Mouse (Mus musculus) liver, embryonic 16.5 days (tissue): ENCODE data around the gene Gna15. TPM values are rescaled to one million over a fixed set of nuclear protein-coding genes. Genes with fewer than 3 reads are reported as not detected.

Source experiments
- ATAC-seq: fragments of 200-750 bp; cut with Nextera tagmentation; 2 replicates; pipeline ENCODE4 v1.8.0; 2017; ENCODE audit warnings: low read depth, mild to moderate bottlenecking, moderate number of reproducible peaks, moderate library complexity
- H3K27ac ChIP-seq: fragments of 300-500 bp; sonication (generic); 2 replicates; pipeline ENCODE4 v1.5.1; 2014; ENCODE audit warnings: mild to moderate bottlenecking, low read length
- H3K27me3 ChIP-seq: fragments of 300-500 bp; sonication (generic); 2 replicates; pipeline ENCODE4 v1.6.1; 2014; ENCODE audit warnings: low read depth, low read length, mixed read lengths; ENCODE audit not compliant: control insufficient read depth, insufficient read depth
- H3K36me3 ChIP-seq: fragments of 300-500 bp; sonication (generic); 2 replicates; pipeline ENCODE4 v1.6.1; 2014; ENCODE audit warnings: mild to moderate bottlenecking; ENCODE audit not compliant: control insufficient read depth, insufficient read depth
- H3K4me1 ChIP-seq: fragments of 300-500 bp; sonication (generic); 2 replicates; pipeline ENCODE4 v1.6.1; 2014; ENCODE audit warnings: low read depth, low read length, mixed read lengths; ENCODE audit not compliant: control insufficient read depth
- H3K4me2 ChIP-seq: fragments of 300-500 bp; sonication (generic); 2 replicates; pipeline ENCODE4 v1.6.1; 2014; ENCODE audit warnings: low read depth, low read length, mixed read lengths
- H3K4me3 ChIP-seq: fragments of 300-500 bp; sonication (generic); 2 replicates; pipeline ENCODE4 v1.5.1; 2014; ENCODE audit warnings: low read depth, mild to moderate bottlenecking, low read length
- H3K9ac ChIP-seq: fragments of 300-500 bp; sonication (generic); 2 replicates; pipeline ENCODE4 v1.6.1; 2014; ENCODE audit warnings: low read depth, low read length
- H3K9me3 ChIP-seq: fragments of 300-500 bp; sonication (generic); replicated peaks from 2 replicates; pipeline ENCODE4 v1.6.1; 2016; ENCODE audit warnings: low read length; ENCODE audit not compliant: control insufficient read depth
- WGBS: fragments of 180-500 bp; shearing (Covaris S2); extraction: QIAGEN DNeasy Blood & Tissue Kit; methylation state at CpG from one replicate; pipeline ENCODE4 v1.1.7; 2014; ENCODE audit not compliant: insufficient replicate concordance; 5-methylcytosine and 5-hydroxymethylcytosine counted together
- polyA plus RNA-seq: library from polyadenylated mRNA; unstranded; fragments of >200 nt; fragmentation: Nextera tagmentation; extraction: Ambion mirVana; gene quantifications from 2 replicates; pipeline ENCODE4 v1.2.1, GENCODE M21; 2015

Gene Gna15
- polyA plus RNA-seq, 1 experiment from 2014 or later, result 4.4 TPM

- no peak for ATAC-seq
- Histone ChIP-seq H3K9me3 (no peaks in the 10 kb centered on the region), H3K4me1 (peaks cover 27% of the 10 kb centered on the region), H3K36me3 (no peaks in the 10 kb centered on the region), H3K4me3 (no peak overlapping the region), H3K9ac (no peak overlapping the region), H3K4me2 (no peak overlapping the region), H3K27ac (no peak overlapping the region), H3K27me3 (no peaks in the 10 kb centered on the region)
- 56% methylated on average over 1 of the region's 1 CpGs for WGBS
Observed at GRCm38 (mm10) chr10:81557491-81557890, 33.5 kb upstream of the Gna15 start.

GRCm38 (mm10) chr10:81556282-81556681, 32.3 kb upstream of the Gna15 start:
- no peak for ATAC-seq
- H3K9ac ChIP-seq, result no peak overlapping the region
- WGBS, result 60% methylated on average over 3 of the region's 3 CpGs
- no peaks in the 10 kb centered on the region for H3K36me3 ChIP-seq
- H3K4me2 ChIP-seq, result no peak overlapping the region
- H3K27me3 ChIP-seq, result no peaks in the 10 kb centered on the region
- no peaks in the 10 kb centered on the region for H3K9me3 ChIP-seq
- H3K27ac ChIP-seq, result no peak overlapping the region
- H3K4me1 ChIP-seq, result peaks cover 25% of the 10 kb centered on the region
- no peak overlapping the region for H3K4me3 ChIP-seq

DNA sequence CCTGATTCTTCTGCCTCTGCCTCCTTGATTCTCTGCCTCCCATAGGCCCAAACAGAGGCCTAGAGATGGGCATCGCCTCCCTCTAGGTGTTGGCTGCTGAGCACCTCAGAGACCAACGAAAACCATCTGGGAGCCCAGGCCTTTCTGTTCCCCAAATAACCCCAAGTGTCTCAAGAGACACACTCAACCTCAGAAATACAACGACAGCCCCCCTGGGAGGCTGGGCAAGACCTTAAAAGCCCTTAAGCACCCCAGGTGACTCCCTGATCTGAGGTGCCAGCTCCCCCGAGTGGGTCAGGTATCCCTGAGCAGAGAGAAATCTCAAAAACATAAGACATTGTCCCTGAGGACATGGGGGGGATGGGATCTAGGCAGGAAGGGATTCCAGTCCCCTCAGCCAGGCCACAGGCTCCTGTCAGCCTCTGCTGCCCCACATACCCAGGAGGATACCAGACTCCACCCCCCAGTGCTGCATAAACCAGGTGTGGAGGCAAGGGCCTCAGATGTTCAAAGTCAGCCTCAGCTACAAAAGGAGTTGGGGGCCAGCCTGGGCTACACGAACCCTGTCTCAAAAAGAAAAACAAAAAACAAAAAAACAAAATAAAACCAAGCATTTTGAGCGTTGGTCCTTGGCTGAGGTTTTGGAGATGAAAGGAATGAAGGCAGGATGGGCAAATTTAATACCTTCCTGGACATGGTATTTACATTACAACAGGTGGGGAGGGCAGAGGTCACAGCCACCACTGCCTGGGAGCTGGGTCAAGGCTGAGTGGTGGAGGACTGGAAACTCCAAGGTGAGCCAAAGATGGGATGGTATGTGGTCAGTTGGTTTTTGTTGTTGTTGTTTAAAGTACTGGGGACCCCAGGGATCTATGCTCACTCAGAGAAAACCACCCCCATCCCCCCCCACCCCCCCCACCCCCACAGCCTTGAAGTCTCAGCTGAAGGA, 30.1 kb upstream of the Gna15 start:
- WGBS, result 68% methylated on average over 6 of the region's 6 CpGs

DNA sequence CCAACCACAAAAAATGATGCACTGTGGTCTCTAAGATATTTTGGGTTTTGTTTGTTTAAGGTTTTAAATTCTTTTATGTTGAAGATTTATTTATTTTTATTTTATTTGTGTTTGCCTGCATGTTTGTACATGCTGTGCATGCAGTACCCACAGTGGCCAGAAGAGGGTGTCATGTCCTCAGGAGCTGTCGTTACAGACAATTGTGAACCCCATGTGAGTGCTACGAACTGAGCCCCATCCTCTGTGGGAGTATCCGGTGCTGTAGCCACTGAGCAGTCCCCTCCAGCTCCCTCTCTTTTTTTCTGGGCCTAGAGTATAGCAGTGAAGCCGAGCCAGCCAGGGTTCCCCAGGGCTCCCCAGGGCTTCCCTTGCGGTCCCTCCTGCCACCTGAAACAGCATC, 29.2 kb upstream of the Gna15 start:
- Histone ChIP-seq H3K4me3 (no peak overlapping the region), H3K9ac (no peak overlapping the region), H3K9me3 (no peaks in the 10 kb centered on the region), H3K4me2 (no peak overlapping the region), H3K27ac (no peak overlapping the region), H3K27me3 (no peaks in the 10 kb centered on the region), H3K4me1 (peaks cover 9% of the 10 kb centered on the region), H3K36me3 (no peaks in the 10 kb centered on the region)
- ATAC-seq, result no peak
- WGBS, result 74% methylated on average over 5 of the region's 5 CpGs

More for the DNA sequence above, 30.1 kb upstream of the Gna15 start:
- Histone ChIP-seq H3K4me1 (peaks cover 13% of the 10 kb centered on the region), H3K9ac (no peak overlapping the region), H3K4me2 (no peak overlapping the region), H3K4me3 (no peak overlapping the region), H3K27ac (no peak overlapping the region), H3K27me3 (no peaks in the 10 kb centered on the region), H3K36me3 (no peaks in the 10 kb centered on the region), H3K9me3 (no peaks in the 10 kb centered on the region)
- no peak for ATAC-seq

DNA sequence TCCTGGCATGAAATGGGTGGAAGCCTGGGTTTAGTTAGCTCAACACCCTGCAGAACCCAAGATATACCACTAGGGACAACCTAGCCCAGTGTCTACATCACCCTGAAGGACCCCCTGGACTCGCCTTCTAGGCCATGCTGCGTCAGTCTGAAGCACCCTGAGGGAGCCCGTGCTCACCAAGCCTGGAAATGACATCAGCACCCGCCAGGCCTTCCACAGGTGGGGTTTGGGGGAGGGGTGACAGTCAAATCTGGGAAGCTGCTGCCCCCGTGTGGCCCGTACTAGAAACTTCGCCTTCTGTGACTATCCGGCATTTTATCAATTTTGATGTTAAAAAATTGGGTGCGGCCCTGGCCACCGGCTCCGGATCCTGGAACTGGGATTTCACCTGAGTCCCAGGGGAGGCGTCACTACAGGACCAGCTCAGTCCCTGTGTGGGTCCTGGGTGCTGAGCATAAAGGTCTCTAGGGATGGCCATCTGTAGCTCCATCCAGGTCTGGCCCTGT, 27.6 kb upstream of the Gna15 start:
- no peaks in the 10 kb centered on the region for H3K9me3 ChIP-seq
- peak overlapping the region; percentile 32; the same call in 1 of the 2 replicates for H3K9ac ChIP-seq
- peak; percentile 76 for ATAC-seq
- no peaks in the 10 kb centered on the region for H3K27me3 ChIP-seq
- peaks cover 14% of the 10 kb centered on the region for H3K4me1 ChIP-seq
- H3K4me2 ChIP-seq, result no peak overlapping the region
- H3K27ac ChIP-seq, result no peak overlapping the region
- H3K4me3 ChIP-seq, result no peak overlapping the region
- H3K36me3 ChIP-seq, result no peaks in the 10 kb centered on the region
- WGBS, result 1% methylated on average over 12 of the region's 12 CpGs

GRCm38 (mm10) chr10:81550257-81550656, 26.2 kb upstream of the Gna15 start:
- Histone ChIP-seq H3K4me3 (no peak overlapping the region), H3K4me2 (no peak overlapping the region), H3K9ac (no peak overlapping the region), H3K4me1 (peaks cover 27% of the 10 kb centered on the region), H3K9me3 (no peaks in the 10 kb centered on the region), H3K27ac (no peak overlapping the region), H3K27me3 (no peaks in the 10 kb centered on the region), H3K36me3 (no peaks in the 10 kb centered on the region)
- 6% methylated on average over 7 of the region's 7 CpGs for WGBS
- ATAC-seq, result no peak

- ATAC-seq, result no peak
- peaks cover 32% of the 10 kb centered on the region for H3K4me1 ChIP-seq
- H3K4me2 ChIP-seq, result no peak overlapping the region
- H3K4me3 ChIP-seq, result no peak overlapping the region
- no peaks in the 10 kb centered on the region for H3K9me3 ChIP-seq
- no peaks in the 10 kb centered on the region for H3K27me3 ChIP-seq
- no peak overlapping the region for H3K27ac ChIP-seq
- H3K36me3 ChIP-seq, result no peaks in the 10 kb centered on the region
- no peak overlapping the region for H3K9ac ChIP-seq
- 55% methylated on average over 5 of the region's 5 CpGs for WGBS
Observed at GRCm38 (mm10) chr10:81548944-81549343, 24.9 kb upstream of the Gna15 start.

DNA sequence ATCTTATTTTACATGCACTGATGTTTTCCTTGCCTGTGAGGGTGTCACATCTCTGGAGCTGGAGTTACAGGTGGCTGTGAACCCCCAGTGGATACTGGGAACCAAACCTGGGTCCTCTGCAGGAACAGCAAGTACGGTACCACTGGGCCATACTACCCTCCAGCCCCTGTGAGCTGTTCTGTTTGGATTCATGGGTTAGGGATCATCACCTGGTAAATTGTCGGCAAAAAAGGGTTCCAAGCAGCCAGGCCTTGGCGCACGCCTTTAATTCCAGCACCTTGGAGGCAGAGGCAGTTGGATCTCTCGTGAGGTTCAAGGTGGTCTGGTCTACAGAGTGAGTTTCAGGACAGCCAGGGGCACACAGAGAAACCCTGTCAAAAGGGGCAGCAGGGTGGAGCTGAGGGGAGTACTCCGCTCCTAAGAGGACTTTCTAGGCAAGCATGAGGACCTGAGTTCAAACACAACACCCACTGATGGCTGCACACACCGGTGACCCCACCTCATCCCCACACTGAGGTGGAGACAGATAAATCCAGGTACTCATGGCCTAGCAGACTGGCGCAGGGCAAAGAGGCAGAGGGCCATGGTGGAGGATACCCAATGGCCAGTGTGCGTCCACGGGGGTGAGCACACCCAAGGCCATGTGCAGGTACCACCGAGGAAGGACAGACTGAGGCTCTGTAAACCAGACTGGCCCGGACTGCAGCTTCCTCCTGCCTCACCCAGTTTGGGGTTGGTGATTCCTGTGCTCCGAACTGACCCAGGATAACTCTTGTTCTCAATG, 23.0 kb upstream of the Gna15 start:
- peak overlapping the region; percentile 84 for H3K27ac ChIP-seq
- H3K9me3 ChIP-seq, result no peaks in the 10 kb centered on the region
- no peaks in the 10 kb centered on the region for H3K36me3 ChIP-seq
- no peak overlapping the region for H3K4me3 ChIP-seq
- no peak overlapping the region for H3K4me2 ChIP-seq
- no peaks in the 10 kb centered on the region for H3K27me3 ChIP-seq
- no peak for ATAC-seq
- 84% methylated on average over 13 of the region's 13 CpGs for WGBS
- H3K9ac ChIP-seq, result no peak overlapping the region
- peaks cover 51% of the 10 kb centered on the region for H3K4me1 ChIP-seq
